Mouse (Mus musculus) ES-Bruce4 (cell line): ENCODE data around the gene Rbm19. TPM values are rescaled to one million over a fixed set of nuclear protein-coding genes. Genes with fewer than 3 reads are reported as not detected.

ENCODE experiments used
- H3K27ac ChIP-seq: 2 replicates; pipeline ENCODE4 v1.5.1; 2012; ENCODE audit warnings: low read length, inconsistent platforms; ENCODE audit not compliant: insufficient read depth
- H3K27me3 ChIP-seq: 2 replicates; pipeline ENCODE4 v1.6.1; 2012; ENCODE audit warnings: mild to moderate bottlenecking, low read length, inconsistent platforms; ENCODE audit not compliant: control insufficient read depth, poor library complexity, insufficient read depth, severe bottlenecking
- H3K36me3 ChIP-seq: 2 replicates; pipeline ENCODE4 v1.6.1; 2012; ENCODE audit warnings: inconsistent platforms, mild to moderate bottlenecking, low read length, moderate library complexity; ENCODE audit not compliant: control insufficient read depth, poor library complexity, insufficient read depth, severe bottlenecking
- H3K4me1 ChIP-seq: one replicate; pipeline ENCODE4 v1.8.1; 2011; ENCODE audit warnings: low read length; ENCODE audit not compliant: control insufficient read depth, insufficient read depth
- H3K4me3 ChIP-seq: 2 replicates; pipeline ENCODE4 v1.5.1; 2011; ENCODE audit warnings: low read depth, mild to moderate bottlenecking, low read length
- H3K9ac ChIP-seq: 2 replicates; pipeline ENCODE4 v1.6.1; 2012; ENCODE audit warnings: low read depth, mild to moderate bottlenecking, inconsistent platforms; ENCODE audit not compliant: poor library complexity, severe bottlenecking
- H3K9me3 ChIP-seq: replicated peaks from 2 replicates; pipeline ENCODE4 v1.6.1; 2012; ENCODE audit warnings: mild to moderate bottlenecking, low read length, inconsistent platforms; ENCODE audit not compliant: control insufficient read depth, poor library complexity, insufficient read depth, severe bottlenecking
- CTCF ChIP-seq: IDR thresholded peaks from one replicate; pipeline ENCODE4 v1.8.1; 2011; ENCODE audit warnings: low read depth, low read length
- EP300 ChIP-seq: IDR thresholded peaks from 2 replicates; pipeline ENCODE4 v1.6.1; 2011; ENCODE audit warnings: low read depth, low read length; ENCODE audit not compliant: insufficient read depth
- POLR2A ChIP-seq: IDR thresholded peaks from one replicate; pipeline ENCODE4 v1.8.1; 2011; ENCODE audit warnings: low read length; ENCODE audit not compliant: insufficient read depth
- polyA plus RNA-seq: library from polyadenylated mRNA; stranded (reverse); fragments of >200 nt; gene quantifications from 2 replicates; pipeline ENCODE4 v1.2.4, GENCODE M21; 2011; ENCODE audit warnings: low read depth; ENCODE audit not compliant: missing spikeins, insufficient read depth, insufficient read length

The Rbm19 gene
- polyA plus RNA-seq, 1 experiment = 30.0 TPM

DNA sequence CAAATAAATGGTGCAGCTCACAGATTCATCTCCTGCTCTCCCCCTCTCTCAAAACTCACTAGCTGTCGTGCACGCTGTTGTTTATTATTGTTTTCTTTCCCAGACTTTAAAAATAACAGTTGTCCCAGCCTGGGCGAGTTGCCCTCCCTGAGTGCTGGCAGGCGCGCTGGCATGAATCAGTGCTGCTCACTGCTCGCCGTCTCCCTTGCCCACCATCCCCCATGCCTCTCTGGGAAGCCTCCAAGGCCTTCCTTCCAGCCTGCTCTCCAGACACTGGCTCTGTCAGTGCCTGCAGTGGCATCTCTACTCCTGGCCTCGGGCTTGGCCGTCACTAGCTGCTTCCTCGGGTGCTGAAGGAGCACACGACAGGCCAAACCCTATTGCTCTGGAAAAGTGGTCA is 48.2 kb downstream of the Rbm19 start:
- TF ChIP-seq EP300 (no peak), CTCF (no peak), POLR2A (no peak)
- no peaks in the 10 kb centered on the region for H3K4me1 ChIP-seq
- no peaks in the 10 kb centered on the region for H3K9me3 ChIP-seq
- H3K9ac ChIP-seq = no peak overlapping the region
- no peaks in the 10 kb centered on the region for H3K36me3 ChIP-seq
- no peak overlapping the region for H3K4me3 ChIP-seq
- H3K27me3 ChIP-seq = no peaks in the 10 kb centered on the region
- no peak overlapping the region for H3K27ac ChIP-seq

DNA sequence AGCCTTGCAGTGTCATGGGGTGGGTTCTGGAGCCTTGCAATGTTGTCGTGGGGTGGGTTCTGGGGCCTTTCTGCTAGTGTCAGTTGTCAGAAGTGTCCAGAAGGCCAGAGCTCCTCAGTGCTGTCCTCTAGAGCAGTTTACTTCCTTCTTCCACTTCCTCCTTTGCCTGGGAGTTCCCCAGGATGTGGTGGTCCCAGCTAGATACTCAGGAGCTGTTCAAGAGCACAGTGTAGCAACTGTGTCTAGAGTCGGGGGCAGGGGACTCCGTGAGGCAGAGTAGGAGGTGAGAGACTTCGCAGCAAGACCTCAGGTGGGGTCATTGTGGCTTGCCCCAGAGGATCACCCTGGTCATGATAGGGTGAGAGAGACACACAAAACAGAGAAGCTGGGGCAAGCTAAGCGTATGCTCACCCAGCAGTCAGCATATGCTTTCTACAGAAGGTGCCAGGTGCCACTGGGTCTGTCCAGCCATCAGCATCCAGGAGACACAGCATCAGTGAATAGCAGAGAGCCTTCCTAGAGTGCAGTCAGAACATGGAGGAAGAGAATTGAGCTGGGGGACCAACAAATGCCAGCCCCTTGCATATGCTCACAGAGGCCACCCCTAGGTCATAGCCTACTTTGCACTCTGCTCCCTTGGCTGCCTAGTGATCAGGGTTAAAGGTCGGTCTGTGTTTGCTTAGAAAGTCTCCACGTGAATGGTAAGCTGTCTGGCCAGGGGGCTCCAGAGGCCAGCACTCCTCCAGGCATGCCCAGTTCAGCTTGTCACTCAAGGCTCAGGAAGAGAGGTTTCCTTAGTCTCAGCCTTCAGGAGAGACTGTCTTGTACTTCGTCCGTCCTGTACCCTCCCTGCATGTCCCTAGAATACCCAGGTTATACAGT is 49.0 kb downstream of the Rbm19 start:
- H3K27me3 ChIP-seq = no peaks in the 10 kb centered on the region
- no peak for TF ChIP-seq POLR2A
- no peak for TF ChIP-seq EP300
- no peak overlapping the region for H3K27ac ChIP-seq

DNA sequence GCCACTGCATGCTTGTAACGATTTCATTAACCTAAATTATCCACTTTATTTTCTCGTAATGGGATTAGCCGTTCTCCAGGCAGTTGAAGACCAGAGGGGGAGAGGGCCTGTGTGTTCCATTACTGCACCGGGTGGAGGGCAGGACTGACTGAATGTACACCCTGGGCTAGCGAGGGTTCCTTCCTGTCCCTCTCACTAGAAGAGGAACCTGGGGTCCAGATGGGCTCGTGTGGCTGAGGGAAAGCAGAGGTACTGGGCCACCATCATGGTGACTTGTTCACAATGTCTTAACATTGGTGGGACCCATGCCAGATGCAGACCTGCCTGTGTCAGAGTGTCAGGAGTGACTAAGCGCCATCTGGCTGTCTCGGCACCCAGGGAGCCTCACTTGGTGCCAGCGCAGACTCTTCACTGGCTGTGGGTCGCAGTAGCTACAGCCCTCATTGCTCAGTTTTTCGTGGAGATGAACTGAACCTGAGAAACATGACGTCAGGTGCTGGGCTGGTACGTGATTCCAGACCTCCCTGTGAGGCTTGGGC is 51.6 kb downstream of the Rbm19 start:
- Histone ChIP-seq H3K9ac (no peak overlapping the region), H3K9me3 (no peaks in the 10 kb centered on the region), H3K27me3 (no peaks in the 10 kb centered on the region), H3K4me3 (no peak overlapping the region), H3K27ac (no peak overlapping the region), H3K36me3 (no peaks in the 10 kb centered on the region), H3K4me1 (no peaks in the 10 kb centered on the region)
- no peak for TF ChIP-seq EP300
- no peak for TF ChIP-seq CTCF
- no peak for TF ChIP-seq POLR2A

More for the DNA sequence above, 49.0 kb downstream of the Rbm19 start:
- H3K9ac ChIP-seq = no peak overlapping the region
- H3K9me3 ChIP-seq = no peaks in the 10 kb centered on the region
- H3K36me3 ChIP-seq = no peaks in the 10 kb centered on the region
- H3K4me1 ChIP-seq = no peaks in the 10 kb centered on the region
- H3K4me3 ChIP-seq = no peak overlapping the region

DNA sequence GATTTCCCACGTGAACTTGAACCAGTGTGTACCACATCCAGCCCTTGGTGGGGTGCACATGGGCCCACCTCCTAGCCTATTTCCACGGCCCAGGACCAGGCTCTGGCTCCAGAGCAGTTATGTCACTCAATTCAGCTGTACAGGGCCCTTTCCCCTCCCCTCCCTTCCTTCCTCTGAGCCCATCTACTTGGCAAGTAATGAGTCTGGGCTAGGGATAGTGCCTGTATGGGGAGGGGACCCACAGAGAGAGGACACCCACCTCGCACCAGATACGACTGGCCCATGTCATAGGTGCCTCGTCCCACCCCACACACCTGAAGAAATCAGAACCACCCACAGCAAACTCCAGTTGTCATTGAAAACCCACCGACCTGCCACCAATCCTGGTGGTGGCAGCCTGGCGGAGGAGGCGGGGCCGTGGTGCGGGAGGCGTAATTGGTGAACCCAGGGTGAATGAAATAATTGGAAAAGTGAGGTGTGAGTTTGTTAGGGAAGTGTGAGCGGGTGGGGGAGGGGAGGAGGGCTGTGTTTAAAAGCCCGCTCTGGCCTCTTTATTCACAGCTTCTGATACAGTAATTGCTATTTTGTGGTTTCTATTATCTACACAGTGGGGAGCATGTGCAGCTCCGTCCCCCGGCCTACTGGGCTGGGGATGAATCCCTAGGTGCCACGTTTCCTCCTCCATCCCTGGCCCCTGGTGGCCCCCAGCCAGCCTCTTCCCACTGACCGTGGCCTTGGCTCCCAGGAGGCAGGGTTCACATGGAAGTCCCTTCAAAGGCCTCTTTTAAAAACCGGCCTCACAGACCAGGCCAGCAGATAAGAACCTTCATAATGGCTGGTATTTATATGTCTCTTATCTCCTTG is 55.8 kb downstream of the Rbm19 start:
- H3K27me3 ChIP-seq = no peaks in the 10 kb centered on the region
- no peak overlapping the region for H3K27ac ChIP-seq
- no peaks in the 10 kb centered on the region for H3K36me3 ChIP-seq
- no peak overlapping the region for H3K4me3 ChIP-seq
- H3K9me3 ChIP-seq = no peaks in the 10 kb centered on the region
- TF ChIP-seq CTCF (no peak), POLR2A (no peak), EP300 (no peak)
- no peak overlapping the region for H3K9ac ChIP-seq
- H3K4me1 ChIP-seq = no peaks in the 10 kb centered on the region

DNA sequence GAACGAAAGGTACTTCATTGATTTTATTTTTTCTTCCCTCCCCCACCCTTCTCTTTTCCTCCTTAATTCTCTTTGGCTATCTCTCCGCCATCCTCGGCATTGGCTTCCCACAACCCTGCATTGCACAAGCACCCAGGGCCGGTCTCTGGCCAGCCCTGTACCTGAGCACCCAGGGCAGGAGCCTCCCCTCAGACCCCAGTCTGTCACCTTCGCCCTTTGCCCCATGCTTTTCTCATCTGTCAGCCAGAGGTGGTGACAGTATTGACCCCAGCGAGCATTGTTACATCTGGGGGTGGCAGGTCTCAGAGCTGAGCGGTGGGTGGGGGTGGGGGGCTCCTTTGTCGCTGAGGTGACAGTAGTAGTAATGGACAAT is 56.5 kb downstream of the Rbm19 start:
- Histone ChIP-seq H3K27ac (no peak overlapping the region), H3K9me3 (no peaks in the 10 kb centered on the region), H3K9ac (no peak overlapping the region), H3K4me3 (no peak overlapping the region), H3K4me1 (no peaks in the 10 kb centered on the region), H3K27me3 (no peaks in the 10 kb centered on the region), H3K36me3 (no peaks in the 10 kb centered on the region)
- TF ChIP-seq POLR2A (no peak), CTCF (no peak), EP300 (no peak)

DNA sequence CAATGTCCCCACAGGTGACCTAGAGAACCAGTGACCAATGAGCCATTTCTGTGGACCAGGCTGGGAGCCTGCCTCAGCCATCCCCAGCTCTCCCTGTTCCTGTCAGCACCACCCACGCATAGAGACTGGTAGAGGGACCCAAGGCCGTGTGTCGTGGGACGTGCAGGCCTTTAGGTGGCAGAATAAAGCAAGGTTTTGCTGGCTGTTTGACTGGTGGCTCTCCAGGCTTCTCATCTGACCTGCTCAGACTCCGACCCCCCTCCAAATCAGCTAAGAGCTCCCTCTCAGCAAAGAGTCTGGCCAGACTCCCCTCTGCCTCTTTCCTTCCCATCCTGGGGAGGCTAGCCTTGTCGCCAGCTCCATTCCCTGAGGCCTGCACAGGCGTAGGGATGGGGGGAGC is 58.1 kb downstream of the Rbm19 start:
- H3K4me3 ChIP-seq = no peak overlapping the region
- H3K27me3 ChIP-seq = no peaks in the 10 kb centered on the region
- no peaks in the 10 kb centered on the region for H3K36me3 ChIP-seq
- no peak overlapping the region for H3K9ac ChIP-seq
- H3K4me1 ChIP-seq = no peaks in the 10 kb centered on the region
- H3K27ac ChIP-seq = no peak overlapping the region
- no peak for TF ChIP-seq POLR2A
- TF ChIP-seq EP300 = no peak
- no peak for TF ChIP-seq CTCF
- no peaks in the 10 kb centered on the region for H3K9me3 ChIP-seq
